Mouse (Mus musculus) MEL (cell line): ENCODE results near the gene Ankle2. TPM values are rescaled to one million over a fixed set of nuclear protein-coding genes. Genes with fewer than 3 reads are reported as not detected.

Source experiments
- DNase-seq: peaks from one replicate; pipeline ENCODE4 v3.0.0; 2011; ENCODE audit warnings: low read depth, low spot score
- H3K27ac ChIP-seq: 2 replicates; pipeline ENCODE4 v1.5.1; 2012; ENCODE audit warnings: low read depth, mild to moderate bottlenecking, control low read depth, low read length, moderate library complexity; ENCODE audit not compliant: control insufficient read depth
- H3K27me3 ChIP-seq, 2 experiments: fragments of 150-350 bp in 1 of 2; sonication (generic) in 1 of 2; 2 replicates each; pipeline ENCODE4 v1.6.1; 2012; ENCODE audit warnings: low read length in 2 of 2, mild to moderate bottlenecking in 2 of 2, improper control_type of control experiment in 1 of 2, moderate library complexity in 1 of 2; ENCODE audit not compliant: insufficient read depth in 2 of 2, control insufficient read depth in 1 of 2
- H3K36me3 ChIP-seq, 2 experiments: 2 replicates each; pipeline ENCODE4 v1.6.1; 2012 to 2014; ENCODE audit warnings: low read length in 2 of 2, improper control_type of control experiment in 1 of 2, inconsistent platforms in 1 of 2, mild to moderate bottlenecking in 1 of 2; ENCODE audit not compliant: insufficient read depth in 2 of 2, control insufficient read depth in 1 of 2
- H3K4me1 ChIP-seq, 2 experiments: fragments of 150-350 bp in 1 of 2; sonication (generic) in 1 of 2; 2 replicates each; pipeline ENCODE4 v1.6.1; 2012; ENCODE audit warnings: low read length in 2 of 2, improper control_type of control experiment in 1 of 2, mild to moderate bottlenecking in 1 of 2; ENCODE audit not compliant: insufficient read depth in 2 of 2, control insufficient read depth in 1 of 2
- H3K4me3 ChIP-seq, 2 experiments: fragments of 150-350 bp in 1 of 2; sonication (generic) in 1 of 2; 2 replicates each; pipeline ENCODE4 v1.5.1; 2012; ENCODE audit warnings: low read depth in 2 of 2, low read length in 2 of 2, mild to moderate bottlenecking in 2 of 2, moderate library complexity in 2 of 2, control low read depth in 1 of 2, improper control_type of control experiment in 1 of 2; ENCODE audit not compliant: control insufficient read depth in 1 of 2, insufficient read depth in 1 of 2
- H3K79me2 ChIP-seq: 2 replicates; pipeline ENCODE4 v1.6.1; 2012; ENCODE audit warnings: mild to moderate bottlenecking, low read length, moderate library complexity; ENCODE audit not compliant: control insufficient read depth, poor library complexity, insufficient read depth
- H3K9ac ChIP-seq: 2 replicates; pipeline ENCODE4 v1.6.1; 2012; ENCODE audit warnings: low read depth, mild to moderate bottlenecking, control low read depth, low read length, moderate library complexity; ENCODE audit not compliant: control insufficient read depth, poor library complexity, severe bottlenecking
- H3K9me3 ChIP-seq: fragments of 150-350 bp; sonication (generic); replicated peaks from 2 replicates; pipeline ENCODE4 v1.6.1; 2012; ENCODE audit warnings: mild to moderate bottlenecking, low read length, improper control_type of control experiment, moderate library complexity; ENCODE audit not compliant: insufficient read depth
- CHD2 ChIP-seq: IDR thresholded peaks from 2 replicates; pipeline ENCODE4 v1.6.1; 2011; ENCODE audit warnings: low read length, improper control_type of control experiment
- CTCF ChIP-seq, 3 experiments: IDR thresholded peaks in 2 of 3; conservative IDR thresholded peaks in 1 of 3; 2 replicates each; pipeline ENCODE4 v1.5.1; 2011 to 2012; ENCODE audit warnings: low read length in 3 of 3, low read depth in 2 of 3, mild to moderate bottlenecking in 2 of 3, improper control_type of control experiment in 1 of 3, inconsistent platforms in 1 of 3, mixed read lengths in 1 of 3, moderate library complexity in 1 of 3; ENCODE audit not compliant: control insufficient read depth in 1 of 3, insufficient read depth in 1 of 3, poor library complexity in 1 of 3, severe bottlenecking in 1 of 3
- E2F4 ChIP-seq: IDR thresholded peaks from 2 replicates; pipeline ENCODE4 v1.6.1; 2011; ENCODE audit warnings: low read depth, low read length, improper control_type of control experiment, borderline replicate concordance
- ELF1 ChIP-seq: IDR thresholded peaks from 2 replicates; pipeline ENCODE4 v1.6.1; 2014; ENCODE audit warnings: low read depth, mild to moderate bottlenecking, inconsistent platforms, low read length, improper control_type of control experiment, moderate library complexity
- EP300 ChIP-seq, 2 experiments: IDR thresholded peaks; 2 replicates each; pipeline ENCODE4 v1.6.1; 2011; ENCODE audit warnings: improper control_type of control experiment in 2 of 2, low read length in 2 of 2, low read depth in 1 of 2, mild to moderate bottlenecking in 1 of 2
- ETS1 ChIP-seq: IDR thresholded peaks from 2 replicates; pipeline ENCODE4 v1.6.1; 2012; ENCODE audit warnings: low read depth, mild to moderate bottlenecking, inconsistent platforms, low read length, improper control_type of control experiment, moderate library complexity
- GABPA ChIP-seq: IDR thresholded peaks from 2 replicates; pipeline ENCODE4 v1.6.1; 2012; ENCODE audit warnings: low read depth, mild to moderate bottlenecking, inconsistent platforms, low read length, improper control_type of control experiment, moderate library complexity
- GATA1 ChIP-seq: IDR thresholded peaks from 2 replicates; pipeline ENCODE4 v1.6.1; 2011; ENCODE audit warnings: low read depth, low read length, improper control_type of control experiment
- HCFC1 ChIP-seq: IDR thresholded peaks from 2 replicates; pipeline ENCODE4 v1.6.1; 2012; ENCODE audit warnings: low read depth, mild to moderate bottlenecking, inconsistent platforms, low read length, improper control_type of control experiment, moderate library complexity
- KAT2A ChIP-seq: conservative IDR thresholded peaks from 2 replicates; pipeline ENCODE4 v1.6.1; 2012; ENCODE audit warnings: low read depth, low read length, improper control_type of control experiment, inconsistent platforms
- MAX ChIP-seq: IDR thresholded peaks from 2 replicates; pipeline ENCODE4 v1.6.1; 2011; ENCODE audit warnings: low read length, improper control_type of control experiment
- MAZ ChIP-seq: IDR thresholded peaks from 2 replicates; pipeline ENCODE4 v1.6.1; 2012; ENCODE audit warnings: low read depth, mild to moderate bottlenecking, inconsistent platforms, low read length, improper control_type of control experiment
- MEF2A ChIP-seq: IDR thresholded peaks from 2 replicates; pipeline ENCODE4 v1.6.1; 2014; ENCODE audit warnings: low read depth, mild to moderate bottlenecking, inconsistent platforms, low read length, improper control_type of control experiment; ENCODE audit not compliant: poor library complexity, insufficient replicate concordance, severe bottlenecking; ENCODE audit errors: extremely low read depth
- MXI1 ChIP-seq: IDR thresholded peaks from 2 replicates; pipeline ENCODE4 v1.6.1; 2011; ENCODE audit warnings: mild to moderate bottlenecking, low read depth, low read length, improper control_type of control experiment
- MYB ChIP-seq: IDR thresholded peaks from 2 replicates; pipeline ENCODE4 v1.6.1; 2011; ENCODE audit warnings: mild to moderate bottlenecking, low read depth, low read length, improper control_type of control experiment
- MYC ChIP-seq: IDR thresholded peaks from 2 replicates; pipeline ENCODE4 v1.6.1; 2011; ENCODE audit warnings: low read depth, mild to moderate bottlenecking, low read length, improper control_type of control experiment, moderate library complexity
- NRF1 ChIP-seq: IDR thresholded peaks from 2 replicates; pipeline ENCODE4 v1.6.1; 2014; ENCODE audit warnings: low read depth, mild to moderate bottlenecking, inconsistent platforms, low read length, improper control_type of control experiment, moderate library complexity; ENCODE audit not compliant: poor library complexity, insufficient read depth, severe bottlenecking
- POLR2A ChIP-seq, 2 experiments: IDR thresholded peaks; 2 replicates each; pipeline ENCODE4 v1.6.1; 2011 to 2012; ENCODE audit warnings: low read length in 2 of 2, mild to moderate bottlenecking in 2 of 2, control low read depth in 1 of 2, improper control_type of control experiment in 1 of 2, low read depth in 1 of 2, moderate library complexity in 1 of 2; ENCODE audit not compliant: control insufficient read depth in 1 of 2, insufficient read depth in 1 of 2, poor library complexity in 1 of 2
- POLR2AphosphoS5 ChIP-seq: IDR thresholded peaks from 2 replicates; pipeline ENCODE4 v1.6.1; 2012; ENCODE audit warnings: low read depth, borderline replicate concordance, mild to moderate bottlenecking, inconsistent platforms, low read length, moderate library complexity, mixed read lengths
- RAD21 ChIP-seq: IDR thresholded peaks from 2 replicates; pipeline ENCODE4 v1.6.1; 2011; ENCODE audit warnings: mild to moderate bottlenecking, low read depth, low read length, improper control_type of control experiment
- RCOR1 ChIP-seq: IDR thresholded peaks from 2 replicates; pipeline ENCODE4 v1.6.1; 2012; ENCODE audit warnings: low read depth, mild to moderate bottlenecking, inconsistent platforms, low read length, improper control_type of control experiment
- SIN3A ChIP-seq: IDR thresholded peaks from 2 replicates; pipeline ENCODE4 v1.6.1; 2012; ENCODE audit warnings: low read length, improper control_type of control experiment, inconsistent platforms
- SMC3 ChIP-seq: IDR thresholded peaks from 2 replicates; pipeline ENCODE4 v1.6.1; 2011; ENCODE audit warnings: low read depth, low read length, improper control_type of control experiment
- TAL1 ChIP-seq: IDR thresholded peaks from 2 replicates; pipeline ENCODE4 v1.6.1; 2012; ENCODE audit warnings: mild to moderate bottlenecking, inconsistent platforms, low read length, moderate library complexity, mixed read lengths
- TCF12 ChIP-seq: IDR thresholded peaks from 2 replicates; pipeline ENCODE4 v1.6.1; 2014; ENCODE audit warnings: low read depth, mild to moderate bottlenecking, inconsistent platforms, low read length, improper control_type of control experiment, moderate library complexity
- ZC3H11A ChIP-seq: IDR thresholded peaks from 2 replicates; pipeline ENCODE4 v1.6.1; 2012; ENCODE audit warnings: low read depth, mild to moderate bottlenecking, inconsistent platforms, low read length, improper control_type of control experiment
- ZKSCAN1 ChIP-seq: IDR thresholded peaks from 2 replicates; pipeline ENCODE4 v1.6.1; 2012; ENCODE audit warnings: low read depth, mild to moderate bottlenecking, inconsistent platforms, low read length, improper control_type of control experiment, moderate library complexity
- ZNF384 ChIP-seq: IDR thresholded peaks from 2 replicates; pipeline ENCODE4 v1.6.1; 2012; ENCODE audit warnings: low read depth, mild to moderate bottlenecking, inconsistent platforms, low read length, improper control_type of control experiment
- polyA plus RNA-seq, 2 experiments: library from polyadenylated mRNA; stranded (reverse) in 1 of 2; unstranded in 1 of 2; fragments of >175 nt in 1 of 2; fragments of >200 nt in 1 of 2; gene quantifications; 2 replicates each; pipeline versions ENCODE4 v1.2.1 to v1.2.4; 2012; ENCODE audit warnings: low replicate concordance in 2 of 2, low read depth in 1 of 2; ENCODE audit not compliant: insufficient read length in 2 of 2, insufficient read depth in 1 of 2, missing spikeins in 1 of 2
- total RNA-seq: library from RNA; depleted of rRNA; stranded (reverse); fragments of 300-350 nt; gene quantifications from 2 replicates; pipeline ENCODE4 v1.2.3, GENCODE M21; 2012

Ankle2 gene
- total and polyA plus RNA-seq, 3 experiments = 29.5 to 270 (median 37.9) TPM

GRCm38 (mm10) chr5:110269141-110270101 lies 38.6 kb downstream of the Ankle2 start, which contains the start of gene Pgam5 (continued):
- peak; percentile 51; the same call in 1 of the 2 replicates for TF ChIP-seq SMC3
- TF ChIP-seq MAX = peak; percentile 58; the same call in 1 of the 2 replicates
- no peak for TF ChIP-seq E2F4
- no peak for TF ChIP-seq TAL1
- no peak for TF ChIP-seq GATA1
- TF ChIP-seq ZC3H11A = no peak
- no peak for TF ChIP-seq RCOR1
- TF ChIP-seq ETS1 = peak; percentile 47; the same call in 1 of the 2 replicates
- no peak for TF ChIP-seq CHD2
- peak; percentile 95 for TF ChIP-seq MAZ
- peak; percentile 61 for TF ChIP-seq TCF12
- no peak for TF ChIP-seq ZKSCAN1
- TF ChIP-seq MXI1 = peak; percentile 89
- TF ChIP-seq ZNF384 = peak; percentile 93
- TF ChIP-seq RAD21 = peak; percentile 45
- TF ChIP-seq CTCF (IDR thresholded peaks at IDR 0.05 in 2 of 3, conservative IDR thresholded peaks at IDR 0.05 in 1 of 3; ENCODE audit: control insufficient read depth in 1 of 3, insufficient read depth in 1 of 3, low read depth in 2 of 3, low read length in 3 of 3, poor library complexity in 1 of 3, severe bottlenecking in 1 of 3) = peak; percentile 41 to 86 (median 74)
- 0 out of 4 replicates have a peak, but pooled peaks of 1 of the 2 experiments have one; percentile 15 for TF ChIP-seq EP300 (IDR thresholded peaks at IDR 0.05; ENCODE audit: low read depth in 1 of 2, low read length in 2 of 2)
- no peak for TF ChIP-seq GABPA
- no peak for TF ChIP-seq NRF1

GRCm38 (mm10) chr5:110270242-110270641 lies 39.4 kb downstream of the Ankle2 start:
- Histone ChIP-seq H3K79me2 (peaks cover 25% of the 10 kb centered on the region), H3K27ac (no peak overlapping the region), H3K4me3 (no peak overlapping the region), H3K36me3 (peaks cover 3 to 26% of the 10 kb centered on the region in 2 experiments), H3K27me3 (no peaks in the 10 kb centered on the region), H3K4me1 (peaks cover 6 to 21% of the 10 kb centered on the region in 2 experiments), H3K9me3 (no peaks in the 10 kb centered on the region), H3K9ac (no peak overlapping the region)
- no peak for DNase-seq
- no peak for TF ChIP-seq POLR2AphosphoS5
- no peak for TF ChIP-seq KAT2A
- TF ChIP-seq ELF1 = no peak
- no peak for TF ChIP-seq MYB
- TF ChIP-seq SMC3 = no peak
- TF ChIP-seq MXI1 = no peak
- no peak for TF ChIP-seq MEF2A
- no peak for TF ChIP-seq MYC
- TF ChIP-seq ZNF384 = no peak
- no peak for TF ChIP-seq RAD21
- TF ChIP-seq ZKSCAN1 = no peak
- no peak for TF ChIP-seq SIN3A
- TF ChIP-seq MAX = no peak
- no peak for TF ChIP-seq EP300 (IDR thresholded peaks at IDR 0.05; ENCODE audit: low read depth in 1 of 2, low read length in 2 of 2)
- TF ChIP-seq POLR2A (IDR thresholded peaks at IDR 0.05; ENCODE audit: control insufficient read depth in 1 of 2, insufficient read depth in 1 of 2, low read depth in 1 of 2, low read length in 2 of 2, poor library complexity in 1 of 2) = no peak
- no peak for TF ChIP-seq HCFC1
